Mouse (Mus musculus) lung, postnatal 0 days (tissue): ENCODE measurements around the gene Pin1.

Experiments used
- CTCF ChIP-seq: IDR thresholded peaks from 2 replicates; pipeline ENCODE4 v1.5.1; 2016; ENCODE audit warnings: antibody characterized with exemption, mild to moderate bottlenecking
- EP300 ChIP-seq: IDR thresholded peaks from 2 replicates; pipeline ENCODE4 v1.6.1; 2016; ENCODE audit warnings: antibody characterized with exemption, mild to moderate bottlenecking, control low read depth

DNA sequence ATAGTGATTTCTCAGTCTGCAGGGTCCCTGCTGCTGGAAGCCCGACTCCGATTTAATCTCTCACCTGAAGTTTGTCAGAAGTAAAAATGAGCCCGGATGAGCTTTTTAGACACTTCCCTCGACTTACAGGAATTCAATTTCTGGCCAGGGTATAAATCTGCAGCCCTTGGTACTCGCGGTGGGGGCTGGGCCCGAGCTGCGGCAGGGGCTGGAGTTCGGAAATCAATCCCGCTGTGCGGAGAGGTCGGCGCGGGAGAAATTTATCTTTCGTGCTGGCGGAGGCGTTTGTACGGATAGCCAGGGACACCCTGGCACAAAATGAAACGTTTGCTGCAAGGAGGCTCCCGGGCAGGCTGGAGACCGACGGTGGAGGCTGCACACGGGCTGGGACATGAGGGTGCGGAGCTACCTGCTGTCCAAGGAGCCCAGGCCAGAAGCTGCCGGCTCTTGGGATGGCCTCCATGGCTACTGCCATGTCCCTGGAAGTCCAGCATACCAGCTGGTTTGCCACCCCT lies 42.9 kb downstream of the Pin1 start:
- TF ChIP-seq CTCF: no peak
- TF ChIP-seq EP300: no peak
